Mouse (Mus musculus): Measurements from ENCODE around the gene Fam171a2. TPM values are rescaled to one million over a fixed set of nuclear protein-coding genes. Genes with fewer than 3 reads are reported as not detected.
"Not testable (repeated sequence)": the region's sequence is repeated elsewhere in the genome, so short reads cannot be mapped to it uniquely, and the experiment has no call there.

The Fam171a2 gene
- polyA plus RNA-seq, 1 experiment from 2014 or later: 3.0 TPM

GRCm38 (mm10) chr11:102393238-102393634 lies 54.2 kb downstream of the Fam171a2 start, which contains the start of gene Rundc3a:
Gene Rundc3a, plus strand, starts transcription at chr11:102393403.
- peaks cover 35% of the 10 kb centered on the region for H3K27me3 ChIP-seq (ENCODE audit: low read depth, poor library complexity, severe bottlenecking)
- H3K27ac ChIP-seq (replicated peaks): peak within 1 kb of the TSS; percentile 89
- H3K4me1 ChIP-seq: peaks cover 57% of the 10 kb centered on the region
- 2% methylated on average over 30 of the region's 34 CpGs for WGBS
- no peaks in the 10 kb centered on the region for H3K9me3 ChIP-seq (replicated peaks)
- DNase-seq (ENCODE audit: low spot score): peak; percentile 95
- peak within 1 kb of the TSS; percentile 74 for H3K4me3 ChIP-seq
- H3K36me3 ChIP-seq: peaks cover 4% of the 10 kb centered on the region; the same call in 1 of the 2 replicates

- DNase-seq (ENCODE audit: low spot score): no peak
- 21% methylated on average over 15 of the region's 15 CpGs for WGBS
- no peaks in the 10 kb centered on the region for H3K9me3 ChIP-seq (replicated peaks)
- peak overlapping the region; percentile 74 for H3K4me3 ChIP-seq
- peaks cover 29% of the 10 kb centered on the region for H3K27me3 ChIP-seq (ENCODE audit: low read depth, poor library complexity, severe bottlenecking)
- peak overlapping the region; percentile 89 for H3K27ac ChIP-seq (replicated peaks)
- H3K4me1 ChIP-seq: peaks cover 54% of the 10 kb centered on the region
- no peaks in the 10 kb centered on the region for H3K36me3 ChIP-seq
Observed at GRCm38 (mm10) chr11:102392441-102393237, 54.8 kb downstream of the Fam171a2 start.

GRCm38 (mm10) chr11:102389436-102389835 lies 58.0 kb downstream of the Fam171a2 start:
- H3K27ac ChIP-seq (replicated peaks); DNase-seq (ENCODE audit: low spot score); H3K9me3 ChIP-seq (replicated peaks); H3K27me3 ChIP-seq (ENCODE audit: low read depth, poor library complexity, severe bottlenecking); H3K36me3 ChIP-seq; H3K4me3 ChIP-seq: not testable (repeated sequence)
- WGBS: 90% methylated on average over 4 of the region's 5 CpGs
- H3K4me1 ChIP-seq: peaks cover 22% of the 10 kb centered on the region

Small RNA genes within 50 kb of the gene (microRNA-seq; reads per million reads assigned to microRNA genes)
- gene Mir6930: not detected

Other genes with a start within 250 kb of the Fam171a2 start
- gene Hdac5, start 217.5 kb downstream of the Fam171a2 start, polyA plus RNA-seq (2016; fragmentation: Nextera tagmentation; extraction: Ambion mirVana): 57.3 and 68.9 TPM in 2 replicates
- gene BC030867, start 198.8 kb downstream of the Fam171a2 start, polyA plus RNA-seq (2016; fragmentation: Nextera tagmentation; extraction: Ambion mirVana): 25.8 and 27.3 TPM in 2 replicates
- gene Asb16, start 178.9 kb downstream of the Fam171a2 start, polyA plus RNA-seq (2016; fragmentation: Nextera tagmentation; extraction: Ambion mirVana): 0.05 TPM in 1 of 2 replicates, not detected in the other
- gene Tmub2, start 162.8 kb downstream of the Fam171a2 start, polyA plus RNA-seq (2016; fragmentation: Nextera tagmentation; extraction: Ambion mirVana): 51.3 and 60.5 TPM in 2 replicates
- gene Atxn7l3, start 151.1 kb downstream of the Fam171a2 start, polyA plus RNA-seq (2016; fragmentation: Nextera tagmentation; extraction: Ambion mirVana): 13.9 and 16.5 TPM in 2 replicates
- 89.6 and 90.3 TPM in 2 replicates for gene Ubtf, start 127.9 kb downstream of the Fam171a2 start, polyA plus RNA-seq (2016; fragmentation: Nextera tagmentation; extraction: Ambion mirVana)
- gene Slc4a1, start 81.5 kb downstream of the Fam171a2 start, polyA plus RNA-seq (2016; fragmentation: Nextera tagmentation; extraction: Ambion mirVana): 33.8 and 33.9 TPM in 2 replicates
- gene Rundc3a, start 54.3 kb downstream of the Fam171a2 start, polyA plus RNA-seq (2016; fragmentation: Nextera tagmentation; extraction: Ambion mirVana): 21.5 and 40.7 TPM in 2 replicates
- gene Slc25a39, start 39.7 kb downstream of the Fam171a2 start, polyA plus RNA-seq (2016; fragmentation: Nextera tagmentation; extraction: Ambion mirVana): 234 and 249 TPM in 2 replicates
- 63.5 and 77.1 TPM in 2 replicates for gene Grn, start 17.4 kb downstream of the Fam171a2 start, polyA plus RNA-seq (2016; fragmentation: Nextera tagmentation; extraction: Ambion mirVana)
- gene Itga2b, start 22.4 kb upstream of the Fam171a2 start, polyA plus RNA-seq (2016; fragmentation: Nextera tagmentation; extraction: Ambion mirVana): 5.8 and 6.9 TPM in 2 replicates
- 65.5 and 73.8 TPM in 2 replicates for gene Gpatch8, start 108.7 kb upstream of the Fam171a2 start, polyA plus RNA-seq (2016; fragmentation: Nextera tagmentation; extraction: Ambion mirVana)
- 11.1 and 12.6 TPM in 2 replicates for gene Gm11627, start 131.8 kb upstream of the Fam171a2 start, polyA plus RNA-seq (2016; fragmentation: Nextera tagmentation; extraction: Ambion mirVana)
- 26.5 and 27.9 TPM in 2 replicates for gene Fzd2, start 156.7 kb upstream of the Fam171a2 start, polyA plus RNA-seq (2016; fragmentation: Nextera tagmentation; extraction: Ambion mirVana)
- 0.16 and 0.41 TPM in 2 replicates for gene Meioc, start 216.0 kb upstream of the Fam171a2 start, polyA plus RNA-seq (2016; fragmentation: Nextera tagmentation; extraction: Ambion mirVana)